Mouse (Mus musculus) urinary bladder, adult 2 months (tissue): ENCODE results near the gene Atp4b. TPM values are rescaled to one million over a fixed set of nuclear protein-coding genes. Genes with fewer than 3 reads are reported as not detected.

Experiments used
- polyA plus RNA-seq: library from polyadenylated mRNA; depleted of rRNA; stranded (reverse); fragments of >200 nt; gene quantifications from 2 replicates; pipeline ENCODE4 v1.2.3, GENCODE M21; 2012; rRNA removed

Gene Atp4b
- polyA plus RNA-seq, 1 experiment: not detected

Other genes with a start within 250 kb of the Atp4b start
- 555 and 563 TPM in 2 replicates for gene Lamp1, start 237.7 kb downstream of the Atp4b start, polyA plus RNA-seq
- gene Grtp1, start 196.2 kb downstream of the Atp4b start, polyA plus RNA-seq: 14.2 and 14.9 TPM in 2 replicates
- gene Adprhl1, start 142.7 kb downstream of the Atp4b start, polyA plus RNA-seq: 0.36 and 0.81 TPM in 2 replicates
- gene Dcun1d2, start 108.7 kb downstream of the Atp4b start, polyA plus RNA-seq: 27.7 and 28.2 TPM in 2 replicates
- 22.1 and 23.8 TPM in 2 replicates for gene Tmco3, start 108.6 kb downstream of the Atp4b start, polyA plus RNA-seq
- gene Tfdp1, start 58.1 kb downstream of the Atp4b start, polyA plus RNA-seq: 69.6 and 83.9 TPM in 2 replicates
- gene Grk1, start 8.3 kb upstream of the Atp4b start, polyA plus RNA-seq: 0.01 TPM in 2 replicates
- gene Tmem255b, start 38.4 kb upstream of the Atp4b start, polyA plus RNA-seq: 4.7 and 4.8 TPM in 2 replicates
- 265 and 305 TPM in 2 replicates for gene Gas6, start 97.7 kb upstream of the Atp4b start, polyA plus RNA-seq
- gene 1700029H14Rik, start 165.6 kb upstream of the Atp4b start, polyA plus RNA-seq: 0.04 and 0.07 TPM in 2 replicates